Mouse (Mus musculus) kidney, adult 8-10 months (tissue): ENCODE measurements around the gene Ankrd60.

Experiments used
- DNase-seq, 2 experiments: peaks; one replicate each; pipeline ENCODE4 v3.0.0; 2022

Gene Ankrd60

GRCm38 (mm10) chr2:173583455-173583854, 5.3 kb upstream of the Ankrd60 start:
- DNase-seq, result peak in 1 of 2 experiments; percentile 25

- no peak for DNase-seq
These were observed 4.7 kb upstream of the Ankrd60 start for GRCm38 (mm10) chr2:173582903-173583302.

- no peak for DNase-seq
These were observed 2.9 kb upstream of the Ankrd60 start for GRCm38 (mm10) chr2:173581096-173581495.

- DNase-seq, result no peak
These were observed 430 bp upstream of the Ankrd60 start for GRCm38 (mm10) chr2:173578595-173578994.

- no peak for DNase-seq
These were observed 14.0 kb downstream of the Ankrd60 start for GRCm38 (mm10) chr2:173564179-173564578.

- no peak for DNase-seq
These were observed 14.8 kb downstream of the Ankrd60 start for GRCm38 (mm10) chr2:173563336-173563735.

DNA sequence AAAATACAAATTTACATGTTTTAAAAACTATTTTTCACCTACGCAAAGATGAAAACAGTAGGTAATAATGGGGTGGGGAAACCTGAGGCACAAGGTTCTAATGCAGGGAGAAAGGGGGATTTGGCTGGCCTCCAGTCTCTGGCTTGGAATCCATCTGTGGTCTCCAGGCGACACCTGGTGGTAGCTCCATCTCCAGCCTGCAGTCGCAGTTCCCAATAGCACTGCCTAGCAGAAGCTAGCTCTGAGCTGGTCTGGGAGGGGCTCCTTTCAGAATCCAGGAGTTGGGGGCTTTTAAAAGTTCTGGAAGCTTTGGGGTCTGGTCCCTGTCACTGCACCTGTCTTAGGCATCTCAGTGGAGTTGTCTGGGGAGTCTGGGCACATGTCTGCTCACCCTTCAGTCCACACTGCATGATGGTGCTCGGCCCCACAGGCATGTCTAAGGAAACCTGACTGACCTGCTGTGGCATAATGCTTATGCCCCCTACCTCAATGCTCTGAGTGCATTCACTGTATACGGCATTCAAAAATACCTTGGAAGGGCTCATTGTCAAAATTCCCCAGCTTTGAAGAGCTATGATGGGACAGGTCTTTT, 16.2 kb downstream of the Ankrd60 start:
- DNase-seq, result peak; percentile 27 to 68

DNA sequence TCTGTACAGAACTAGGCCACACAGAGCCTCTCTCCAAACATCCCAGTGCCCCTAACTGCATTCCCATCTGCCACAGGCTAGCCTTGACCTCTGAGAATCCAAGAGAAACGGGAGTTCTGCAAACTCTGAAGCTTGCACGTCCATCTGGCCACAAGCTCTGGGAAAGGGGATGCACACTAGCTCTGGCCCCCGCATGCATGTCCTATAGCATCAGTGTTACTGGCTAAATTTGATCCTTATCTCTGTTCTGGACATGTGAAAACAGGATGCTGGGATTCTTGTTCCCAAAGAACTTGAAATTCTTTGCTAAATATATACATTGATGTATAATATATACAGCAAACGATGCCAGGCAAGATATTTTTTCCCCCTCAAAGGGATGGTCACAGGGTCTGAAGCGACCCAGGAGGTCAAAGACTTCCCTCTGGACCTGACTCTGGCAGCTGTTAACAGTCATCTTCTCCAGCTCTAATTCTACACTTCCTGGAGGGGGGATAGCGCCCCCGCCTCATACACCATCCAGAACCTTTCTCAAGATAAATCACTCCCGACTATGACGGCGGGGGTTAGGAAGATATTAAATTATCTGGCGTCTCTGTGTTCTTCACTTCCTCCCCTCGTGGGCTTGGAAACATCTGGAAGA, 19.3 kb downstream of the Ankrd60 start:
- no peak for DNase-seq

GRCm38 (mm10) chr2:173553863-173554262, 24.3 kb downstream of the Ankrd60 start:
- no peak for DNase-seq

GRCm38 (mm10) chr2:173550681-173551080, 27.5 kb downstream of the Ankrd60 start:
- no peak for DNase-seq

GRCm38 (mm10) chr2:173549236-173549635, 28.9 kb downstream of the Ankrd60 start:
- no peak for DNase-seq

GRCm38 (mm10) chr2:173545992-173546703, 32.0 kb downstream of the Ankrd60 start:
- DNase-seq, result peak; percentile 55 to 82

GRCm38 (mm10) chr2:173542716-173543115, 35.4 kb downstream of the Ankrd60 start:
- no peak for DNase-seq

DNA sequence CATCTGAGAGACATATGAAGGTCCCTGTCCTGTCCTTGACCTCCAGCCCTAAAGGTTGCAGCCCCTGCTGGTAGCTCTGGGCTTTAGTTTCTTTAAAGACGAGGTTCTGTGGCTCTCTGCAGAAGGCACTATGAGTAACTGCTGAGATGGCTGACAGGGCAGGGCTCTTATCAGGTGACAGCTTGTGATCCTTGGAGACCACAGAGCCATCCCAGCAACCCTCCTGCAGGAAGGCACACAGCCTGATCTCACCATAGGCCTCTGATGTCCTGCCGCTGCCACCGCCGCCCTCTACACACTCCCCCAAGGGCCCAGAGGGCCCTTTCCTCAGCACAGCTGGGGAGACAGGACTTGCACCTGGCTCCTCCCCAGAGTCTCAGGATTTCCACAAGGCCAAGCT, 36.4 kb downstream of the Ankrd60 start:
- no peak for DNase-seq

GRCm38 (mm10) chr2:173539781-173540180, 38.4 kb downstream of the Ankrd60 start:
- no peak for DNase-seq

DNA sequence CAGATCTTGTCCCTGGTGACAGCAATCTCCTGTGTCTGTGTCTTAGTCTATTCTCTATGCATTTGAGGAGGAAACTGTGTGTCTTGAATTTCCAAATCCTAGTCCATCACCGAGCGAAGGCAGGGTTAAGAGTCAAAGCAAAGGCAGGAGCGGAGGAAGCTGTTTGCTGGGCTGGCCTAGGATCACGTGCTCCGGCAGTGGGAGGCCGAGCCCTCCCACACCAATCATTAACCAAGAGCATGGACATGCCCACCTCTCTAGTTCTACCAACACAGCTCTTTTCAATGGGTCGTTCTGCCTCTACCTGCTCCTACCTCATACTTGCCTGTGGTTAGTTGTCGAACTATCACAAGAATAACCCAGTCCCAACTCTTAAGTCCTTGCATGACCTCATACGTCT, 42.3 kb downstream of the Ankrd60 start:
- DNase-seq, result peak; percentile 55 to 61

GRCm38 (mm10) chr2:173535390-173535789, 42.8 kb downstream of the Ankrd60 start:
- peak; percentile 37 to 47 for DNase-seq

- no peak for DNase-seq
These were observed 43.6 kb downstream of the Ankrd60 start for GRCm38 (mm10) chr2:173534581-173534980.

DNA sequence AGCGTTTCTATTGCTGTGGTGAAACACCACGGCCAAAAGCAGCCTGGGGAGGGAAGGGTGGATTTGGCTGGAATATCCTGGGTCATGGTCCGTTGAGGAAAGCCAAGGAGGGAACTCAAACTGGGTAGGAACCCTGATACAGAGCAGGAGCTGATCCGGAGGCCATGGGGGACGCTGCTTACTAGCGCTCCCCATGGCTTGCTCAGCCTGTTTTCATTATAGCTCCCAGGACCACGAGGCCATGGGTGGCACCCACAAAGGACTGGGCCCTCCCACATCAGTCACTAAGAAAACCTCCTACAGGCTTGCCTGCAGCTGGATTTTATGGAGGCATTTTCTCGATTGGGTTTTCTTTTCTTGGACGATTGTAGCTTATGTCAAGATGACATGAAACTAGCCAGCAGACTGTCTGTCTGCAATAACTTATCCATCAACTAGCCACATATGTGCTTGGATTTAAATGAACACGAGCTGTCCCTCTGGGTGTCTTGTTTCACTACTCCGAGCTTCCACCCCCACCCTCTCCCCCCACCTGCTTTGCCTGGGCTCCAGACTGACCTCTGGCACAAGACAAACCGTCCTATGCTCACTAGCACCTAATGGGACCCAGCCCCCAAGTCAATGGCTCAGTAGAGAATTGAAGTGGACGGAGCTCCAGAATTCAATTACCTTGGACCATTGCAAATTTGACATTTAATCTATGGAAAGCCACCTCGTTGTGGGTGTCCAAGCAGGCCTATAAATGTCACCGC, 45.3 kb downstream of the Ankrd60 start:
- DNase-seq, result no peak

DNA sequence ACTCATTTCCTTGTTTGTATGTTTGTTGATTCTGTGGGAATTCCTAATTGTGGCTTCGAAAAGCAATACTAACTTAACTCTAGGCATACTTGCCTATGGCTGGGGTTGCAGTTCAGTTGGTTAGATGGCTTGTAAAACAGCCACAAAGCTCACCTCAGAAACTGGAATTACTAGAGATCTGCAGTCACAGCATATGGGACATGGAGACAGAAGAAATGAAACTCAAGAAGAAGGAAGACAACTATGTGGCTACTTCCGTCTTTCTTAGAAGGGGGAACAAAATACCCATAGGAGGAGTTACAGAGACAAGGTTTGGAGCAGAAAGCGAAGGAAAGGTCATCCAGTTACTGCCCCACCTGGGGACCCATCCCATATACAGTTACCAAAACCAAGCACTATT, 49.7 kb downstream of the Ankrd60 start:
- no peak for DNase-seq

GRCm38 (mm10) chr2:173522376-173522775, 55.8 kb downstream of the Ankrd60 start, which contains the start of gene 1700021F07Rik:
TSS of gene 1700021F07Rik (plus strand) at chr2:173522586.
- DNase-seq, result no peak
